Mouse (Mus musculus): ENCODE data around the gene Mageh1. TPM values are rescaled to one million over a fixed set of nuclear protein-coding genes. Genes with fewer than 3 reads are reported as not detected.
A peak's percentile ranks its signal among the peaks of the same experiment; 100 is the strongest.
"Not testable (repeated sequence)": the region's sequence is repeated elsewhere in the genome, so short reads cannot be mapped to it uniquely, and the experiment has no call there.

Gene Mageh1
- total RNA-seq (2021) = 10 to 100 TPM in 1 of 2 experiments, 1 to 10 TPM in 1; 9.8 to 10.9 TPM
- long read RNA-seq, experiment 1, partial matches to known transcripts = 0 of 2 reads
- long read RNA-seq, experiment 1, other reads (novel, unspliced or antisense) = 0 of 2 reads
- long read RNA-seq, experiment 2, partial matches to known transcripts = 0 of 3 reads
- long read RNA-seq, experiment 2, other reads (novel, unspliced or antisense) = 0 of 3 reads

DNA sequence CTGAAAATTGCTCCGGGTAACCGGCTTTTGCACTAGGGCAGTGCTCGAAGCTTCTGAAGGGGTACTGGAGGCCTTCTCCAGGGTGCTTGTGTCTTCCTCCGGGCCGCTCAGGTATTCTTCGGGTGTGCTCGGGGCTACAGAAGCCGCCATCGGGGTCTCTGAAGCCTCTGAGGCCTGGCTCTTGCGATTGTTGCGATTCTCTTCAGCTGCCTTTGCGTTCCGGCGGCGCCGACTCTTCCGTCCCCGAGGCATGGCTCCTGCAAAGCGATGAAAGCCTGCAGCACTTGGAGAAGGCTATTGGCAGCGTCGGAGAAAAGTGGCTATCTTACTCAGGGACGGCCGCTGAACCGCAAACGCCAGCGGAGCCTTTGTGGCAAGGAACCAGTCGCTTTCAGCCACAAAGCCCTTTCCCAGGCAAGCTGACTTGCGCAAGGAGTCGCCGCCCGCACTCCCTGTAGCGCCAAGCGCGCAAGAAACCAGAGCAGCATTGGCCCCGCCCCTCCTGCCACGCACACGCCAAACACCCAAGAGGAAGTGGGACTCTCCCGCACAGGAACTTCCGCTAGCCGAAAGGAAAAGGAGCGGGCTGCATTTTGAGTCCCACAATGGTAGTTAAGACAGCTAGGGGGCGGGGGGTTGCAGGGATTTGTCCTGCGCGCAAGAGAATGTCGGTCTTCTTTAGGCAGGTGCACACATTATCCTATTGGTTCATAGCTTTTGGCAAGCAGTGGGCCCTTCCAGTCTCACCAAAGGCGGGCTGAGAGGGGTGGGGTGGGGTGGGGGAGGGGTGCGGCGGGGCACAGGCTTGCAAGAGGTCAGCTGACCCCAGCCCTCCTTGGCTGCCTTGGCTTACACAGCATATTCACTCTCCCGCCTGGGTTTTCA, at the start of gene Mageh1:
Mageh1 (minus strand) TSS at position 489 of the 885 bp plus-strand sequence.
- peak; percentile 79 to 84 for DNase-seq

DNA sequence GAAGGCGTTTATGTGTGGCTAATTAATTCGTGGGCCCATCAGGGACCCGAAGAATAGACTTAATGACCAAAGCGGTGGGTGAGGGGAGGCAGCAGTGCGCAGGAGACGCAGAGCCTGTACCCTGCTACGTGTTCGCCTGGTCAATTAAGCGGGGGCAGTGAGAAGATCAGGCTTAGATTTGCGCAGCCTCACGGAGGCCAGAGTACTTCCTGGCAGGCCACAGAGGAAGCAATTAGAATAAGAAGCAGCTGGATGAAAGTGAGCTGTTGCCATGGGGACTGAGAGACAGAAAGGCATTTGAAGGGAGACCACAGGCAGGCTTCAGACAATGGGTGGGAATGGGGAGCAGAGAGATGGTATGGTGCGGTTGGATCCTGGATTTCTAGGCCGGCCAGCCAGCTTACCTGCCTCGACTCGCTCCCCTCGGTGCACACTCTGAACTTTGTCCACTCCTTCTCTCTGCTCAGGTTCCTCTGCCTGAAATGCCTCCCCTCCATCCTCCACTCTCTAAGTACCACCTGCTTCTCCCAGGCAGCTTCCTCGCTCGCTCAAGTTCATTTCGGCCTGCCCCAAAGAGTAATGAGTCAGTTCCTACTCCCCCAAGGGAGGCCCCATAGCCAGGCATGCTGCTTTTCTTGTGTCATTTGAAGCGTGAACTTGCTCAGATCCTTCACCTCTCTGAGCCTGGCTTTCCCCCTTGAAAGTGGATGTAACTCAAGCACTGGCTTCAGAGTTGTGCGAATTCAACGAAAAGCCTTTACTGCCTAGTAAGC, 783 bp upstream of the Mageh1 start:
- DNase-seq = not testable (repeated sequence)

DNA sequence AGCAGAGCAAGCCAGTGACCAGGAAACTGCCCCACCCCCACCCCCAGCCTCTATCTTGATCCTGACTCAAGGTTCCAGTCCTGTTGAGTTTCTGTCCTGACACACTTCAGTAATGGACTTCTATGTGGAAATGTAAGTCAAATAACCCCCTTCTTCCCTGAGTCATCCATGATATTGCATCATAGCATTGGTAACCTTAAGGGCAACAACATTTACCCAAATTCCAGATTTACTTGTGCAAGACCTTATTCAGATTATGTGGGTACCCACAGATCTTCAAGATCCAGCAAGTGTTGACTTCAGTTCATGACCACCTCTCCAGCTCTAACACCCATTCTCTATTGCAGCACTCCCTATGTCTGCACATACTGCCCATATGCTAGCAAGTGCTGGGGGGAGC, 5.8 kb downstream of the Mageh1 start:
- DNase-seq = not testable (repeated sequence)

DNA sequence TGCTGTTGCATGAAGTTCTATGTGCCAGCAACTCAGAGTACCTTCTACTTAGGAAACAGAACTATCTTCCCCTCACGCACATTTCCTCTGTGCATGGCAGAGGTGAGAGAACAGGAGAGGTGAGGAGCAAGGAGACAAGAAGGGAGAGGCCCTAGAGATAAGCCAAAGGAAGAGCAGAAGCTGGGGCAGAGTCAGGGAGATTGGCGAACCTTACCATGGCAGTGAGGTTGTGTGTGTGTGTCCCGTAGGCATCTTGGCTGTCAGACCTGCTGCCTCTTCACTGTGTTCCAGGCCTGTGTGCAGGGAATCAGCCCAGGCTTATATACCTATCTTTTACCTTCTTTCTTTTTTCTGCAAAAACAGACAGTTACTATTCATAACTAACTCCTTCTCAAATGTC, 11.7 kb downstream of the Mageh1 start:
- DNase-seq = not testable (repeated sequence)

GRCm38 (mm10) chrX:153025255-153025654, 12.1 kb downstream of the Mageh1 start:
- DNase-seq = not testable (repeated sequence)

DNA sequence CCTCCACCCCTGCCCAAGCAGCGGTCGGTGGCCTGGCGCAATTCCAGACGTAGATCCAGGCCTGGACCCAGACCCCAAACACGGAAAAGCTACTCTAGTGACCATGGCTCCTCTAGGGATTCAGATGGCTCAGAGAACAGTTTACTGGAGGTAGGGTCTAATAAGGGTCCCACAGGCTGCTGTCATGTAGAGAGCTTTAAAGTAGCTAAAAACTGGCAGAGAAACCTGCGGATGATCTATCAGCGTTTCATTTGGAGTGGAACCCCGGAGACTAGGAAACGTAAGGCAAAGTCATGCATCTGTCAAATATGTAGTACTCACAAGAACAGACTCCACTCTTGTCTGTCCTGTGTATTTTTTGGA, 29.7 kb downstream of the Mageh1 start:
- DNase-seq = no peak

DNA sequence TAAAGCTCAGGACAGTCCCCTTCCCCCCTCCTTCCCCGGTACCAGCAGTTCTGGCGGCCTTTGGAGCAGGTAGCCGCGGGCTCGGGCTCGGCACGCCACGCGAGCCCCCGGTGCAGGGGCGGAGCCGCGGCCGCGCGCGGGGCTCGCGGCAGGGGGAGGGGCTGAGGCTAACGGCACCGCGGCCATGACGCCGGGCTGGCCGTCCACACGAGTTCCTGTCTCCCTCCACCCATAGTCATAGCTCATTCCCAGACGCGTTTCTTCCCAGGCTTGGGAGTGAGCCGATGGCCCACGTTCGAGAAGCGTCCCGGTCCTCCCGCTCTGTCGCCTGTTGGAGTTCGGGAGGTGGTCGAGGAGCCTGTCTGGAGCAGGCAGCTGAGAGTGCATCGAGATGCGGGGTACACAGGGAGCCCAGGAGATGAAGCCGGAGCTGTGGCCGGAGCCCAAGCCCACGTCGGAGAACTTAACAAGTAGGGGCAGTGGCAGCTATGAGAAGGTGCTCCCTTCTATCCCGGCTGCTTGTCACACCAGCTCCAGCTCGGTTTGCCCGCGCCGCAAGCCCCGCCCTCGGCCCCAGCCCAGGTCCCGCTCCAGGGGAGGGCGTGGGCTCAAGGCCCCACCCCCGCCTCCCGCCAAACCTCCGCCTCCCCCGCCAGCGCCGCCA, 30.2 kb downstream of the Mageh1 start:
- peak; percentile 41 to 48 for DNase-seq

- DNase-seq = peak; percentile 20 to 29
These were observed 31.0 kb downstream of the Mageh1 start, which contains the start of gene Usp51 for GRCm38 (mm10) chrX:153006387-153006841. Usp51 (plus strand) TSS chrX:153006469.

GRCm38 (mm10) chrX:152996105-152996504, 41.3 kb downstream of the Mageh1 start:
- DNase-seq = not testable (repeated sequence)

- DNase-seq = not testable (repeated sequence)
These were observed 47.5 kb downstream of the Mageh1 start for GRCm38 (mm10) chrX:152989852-152990251.

Other genes starting within 250 kb of the Mageh1 start
- not detected for gene Usp51, start 31.1 kb downstream of the Mageh1 start, total RNA-seq (2021)
- not detected for gene Foxr2, start 81.2 kb upstream of the Mageh1 start, total RNA-seq (2021)
- gene Rragb, start 102.4 kb upstream of the Mageh1 start, total RNA-seq (2021) = 1 to 10 TPM; 4.3 to 5.3 TPM
- gene Klf8, start 199.9 kb upstream of the Mageh1 start, total RNA-seq (2021) = under 1 TPM; 0.25 to 0.31 TPM